Mouse (Mus musculus) spleen, adult 2 months (tissue): ENCODE results near the gene Trim46.

Experiments
- CTCF ChIP-seq: fragments of 200-500 bp; IDR thresholded peaks from 2 replicates; pipeline ENCODE4 v1.5.1; 2011; ENCODE audit warnings: mild to moderate bottlenecking, inconsistent platforms; ENCODE audit not compliant: insufficient read depth, insufficient read length, insufficient replicate concordance; ENCODE audit errors: extremely low read depth
- POLR2A ChIP-seq: fragments of 200-500 bp; IDR thresholded peaks from 2 replicates; pipeline ENCODE4 v1.6.1; 2011; ENCODE audit warnings: low read depth, low read length, inconsistent platforms

DNA sequence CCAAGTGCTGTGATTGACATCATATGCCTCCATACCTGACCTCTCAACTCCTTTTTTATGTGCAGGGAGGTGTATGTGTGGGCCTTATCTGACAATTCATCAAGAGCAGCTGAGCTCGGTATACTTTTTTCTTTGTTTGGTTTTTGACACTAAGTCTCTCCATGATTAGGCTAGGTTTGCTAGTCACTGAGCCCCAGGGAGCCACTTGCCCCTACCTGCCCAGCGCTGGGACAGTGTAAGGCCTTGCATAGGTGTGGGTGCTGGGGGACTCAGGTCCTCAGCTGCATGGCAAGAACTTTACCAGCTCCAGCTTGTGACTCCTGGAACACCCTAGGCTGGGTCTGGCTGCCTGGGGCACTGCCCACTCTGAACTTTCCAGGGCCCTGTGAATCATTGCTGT, 39.4 kb downstream of the Trim46 start:
- TF ChIP-seq CTCF: no peak
- no peak for TF ChIP-seq POLR2A
